Mouse (Mus musculus) neural tube, embryonic 12.5 days (tissue): ENCODE data around the gene Ndufs7. TPM values are rescaled to one million over a fixed set of nuclear protein-coding genes. Genes with fewer than 3 reads are reported as not detected.
"Not testable (repeated sequence)": the region's sequence is repeated elsewhere in the genome, so short reads cannot be mapped to it uniquely, and the experiment has no call there.

Experiments
- ATAC-seq: fragments of 200-750 bp; cut with Nextera tagmentation; 2 replicates; pipeline ENCODE4 v1.8.0; 2017; ENCODE audit warnings: low read depth, mild to moderate bottlenecking, moderate TSS enrichment, moderate library complexity; ENCODE audit not compliant: low FRiP score
- H3K27ac ChIP-seq: fragments of 300-500 bp; sonication (generic); 2 replicates; pipeline ENCODE4 v1.5.1; 2016
- H3K27me3 ChIP-seq: fragments of 300-500 bp; sonication (generic); replicated peaks from 2 replicates; pipeline ENCODE4 v1.6.1; 2016; ENCODE audit warnings: mild to moderate bottlenecking
- H3K36me3 ChIP-seq: fragments of 300-500 bp; sonication (generic); 2 replicates; pipeline ENCODE4 v1.6.1; 2016; ENCODE audit warnings: mild to moderate bottlenecking
- H3K4me1 ChIP-seq: fragments of 300-500 bp; sonication (generic); 2 replicates; pipeline ENCODE4 v1.6.1; 2016
- H3K4me2 ChIP-seq: fragments of 300-500 bp; sonication (generic); replicated peaks from 2 replicates; pipeline ENCODE4 v1.6.1; 2016; ENCODE audit warnings: mild to moderate bottlenecking
- H3K4me3 ChIP-seq: fragments of 300-500 bp; sonication (generic); 2 replicates; pipeline ENCODE4 v1.5.1; 2016
- H3K9ac ChIP-seq: fragments of 300-500 bp; sonication (generic); 2 replicates; pipeline ENCODE4 v1.6.1; 2016; ENCODE audit warnings: mild to moderate bottlenecking
- H3K9me3 ChIP-seq: fragments of 300-500 bp; sonication (generic); 2 replicates; pipeline ENCODE4 v1.6.1; 2016; ENCODE audit warnings: mild to moderate bottlenecking
- WGBS: fragments of 180-500 bp; shearing (Covaris S2); methylation state at CpG from one replicate; pipeline ENCODE4 v1.1.7; 2016; 5-methylcytosine and 5-hydroxymethylcytosine counted together
- polyA plus RNA-seq: library from polyadenylated mRNA; unstranded; fragments of >200 nt; fragmentation: Nextera tagmentation; extraction: Ambion mirVana; gene quantifications from 2 replicates; pipeline ENCODE4 v1.2.1, GENCODE M21; 2016

The Ndufs7 gene
- 214 and 227 TPM in 2 replicates for polyA plus RNA-seq

DNA sequence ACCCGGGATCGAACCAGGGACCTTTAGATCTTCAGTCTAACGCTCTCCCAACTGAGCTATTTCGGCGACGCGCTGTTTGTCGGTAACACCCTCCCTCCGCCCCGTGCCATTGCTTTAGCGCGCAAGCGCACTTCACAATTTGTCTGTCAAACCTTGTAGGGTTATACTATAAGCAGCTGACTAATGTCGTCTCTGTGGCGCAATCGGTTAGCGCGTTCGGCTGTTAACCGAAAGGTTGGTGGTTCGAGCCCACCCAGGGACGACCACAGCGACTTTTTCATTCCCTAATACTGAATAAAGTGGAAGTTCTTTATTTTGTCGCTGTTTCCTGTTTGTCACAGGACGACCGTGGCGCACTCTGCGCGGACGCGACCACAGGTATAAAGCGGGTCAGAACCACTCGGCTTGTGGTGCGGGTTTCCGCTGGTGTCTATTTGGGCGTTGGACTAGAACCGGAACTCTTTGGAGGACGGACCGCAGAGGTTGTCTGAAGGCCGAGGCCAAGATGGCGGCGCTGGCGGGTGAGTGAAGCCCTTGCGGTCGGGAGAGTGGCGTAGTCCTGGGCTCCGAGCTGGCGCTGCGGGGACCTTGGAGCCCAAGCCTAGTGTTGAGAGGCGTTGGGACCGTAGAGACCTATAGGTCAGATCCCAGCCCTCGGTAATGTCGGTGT, at the start of gene Ndufs7:
TSS of gene Ndufs7 (plus strand) at position 151 of the 670 bp plus-strand sequence.
- Histone ChIP-seq H3K4me1 (peaks cover 13% of the 10 kb centered on the region), H3K9ac (peak within 1 kb of the TSS; percentile 75), H3K4me2 (peak within 1 kb of the TSS; percentile 88), H3K9me3 (no peaks in the 10 kb centered on the region), H3K27me3 (no peaks in the 10 kb centered on the region), H3K4me3 (peak within 1 kb of the TSS; percentile 69), H3K36me3 (peaks cover 16% of the 10 kb centered on the region), H3K27ac (peak within 1 kb of the TSS; percentile 66)
- peak; percentile 85 for ATAC-seq
- under 1% methylated on average over 53 of the region's 53 CpGs for WGBS

GRCm38 (mm10) chr10:80199440-80200008, 49.4 kb upstream of the Ndufs7 start:
- Histone ChIP-seq H3K9me3 (no peaks in the 10 kb centered on the region), H3K9ac (no peak overlapping the region), H3K4me1 (peaks cover 11% of the 10 kb centered on the region), H3K36me3 (no peaks in the 10 kb centered on the region), H3K4me3 (no peak overlapping the region), H3K27me3 (0 out of 2 replicates have a peak, but pooled peaks cover 4% of the 10 kb centered on the region), H3K27ac (no peak overlapping the region), H3K4me2 (no peak overlapping the region)
- ATAC-seq, result peak; percentile 73
- WGBS, result 56% methylated on average over 3 of the region's 3 CpGs

- no peak overlapping the region for H3K27ac ChIP-seq
- H3K9me3 ChIP-seq, result no peaks in the 10 kb centered on the region
- H3K27me3 ChIP-seq, result 0 out of 2 replicates have a peak, but pooled peaks cover 4% of the 10 kb centered on the region
- H3K4me1 ChIP-seq, result peaks cover 10% of the 10 kb centered on the region
- no peak overlapping the region for H3K4me2 ChIP-seq
- 76% methylated on average over 6 of the region's 6 CpGs for WGBS
- ATAC-seq, result no peak
- no peak overlapping the region for H3K4me3 ChIP-seq
- H3K9ac ChIP-seq, result no peak overlapping the region
- H3K36me3 ChIP-seq, result no peaks in the 10 kb centered on the region
Observed at GRCm38 (mm10) chr10:80200485-80200884, 48.4 kb upstream of the Ndufs7 start.

- Histone ChIP-seq H3K4me2 (no peak overlapping the region), H3K27me3 (no peaks in the 10 kb centered on the region), H3K36me3 (no peaks in the 10 kb centered on the region), H3K4me3 (no peak overlapping the region), H3K9me3 (no peaks in the 10 kb centered on the region), H3K9ac (no peak overlapping the region), H3K27ac (no peak overlapping the region), H3K4me1 (peaks cover 18% of the 10 kb centered on the region)
- no peak for ATAC-seq
- 22% methylated on average over 7 of the region's 7 CpGs for WGBS
Observed at GRCm38 (mm10) chr10:80204055-80204454, 44.9 kb upstream of the Ndufs7 start.

GRCm38 (mm10) chr10:80207201-80207600, 41.7 kb upstream of the Ndufs7 start:
- H3K36me3 ChIP-seq, result no peaks in the 10 kb centered on the region
- H3K27ac ChIP-seq, result no peak overlapping the region
- peaks cover 22% of the 10 kb centered on the region for H3K4me1 ChIP-seq
- ATAC-seq, result no peak
- H3K9me3 ChIP-seq, result no peaks in the 10 kb centered on the region
- H3K27me3 ChIP-seq, result no peaks in the 10 kb centered on the region
- no peak overlapping the region for H3K9ac ChIP-seq
- 61% methylated on average over 1 of the region's 1 CpGs for WGBS
- no peak overlapping the region for H3K4me3 ChIP-seq
- H3K4me2 ChIP-seq, result no peak overlapping the region

GRCm38 (mm10) chr10:80207676-80208075, 41.2 kb upstream of the Ndufs7 start:
- no peak overlapping the region for H3K4me2 ChIP-seq
- no peaks in the 10 kb centered on the region for H3K9me3 ChIP-seq
- no peak for ATAC-seq
- H3K4me1 ChIP-seq, result peaks cover 22% of the 10 kb centered on the region
- no peaks in the 10 kb centered on the region for H3K36me3 ChIP-seq
- no peaks in the 10 kb centered on the region for H3K27me3 ChIP-seq
- WGBS, result 46% methylated on average over 10 of the region's 10 CpGs
- H3K9ac ChIP-seq, result no peak overlapping the region
- no peak overlapping the region for H3K27ac ChIP-seq
- no peak overlapping the region for H3K4me3 ChIP-seq

- Histone ChIP-seq H3K9ac (no peak overlapping the region), H3K27ac (peak overlapping the region; percentile 47; the same call in 1 of the 2 replicates), H3K4me1 (peaks cover 22% of the 10 kb centered on the region), H3K9me3 (no peaks in the 10 kb centered on the region), H3K36me3 (no peaks in the 10 kb centered on the region), H3K4me3 (no peak overlapping the region), H3K27me3 (no peaks in the 10 kb centered on the region), H3K4me2 (peak overlapping the region; percentile 52)
- WGBS, result 71% methylated on average over 4 of the region's 4 CpGs
- no peak for ATAC-seq
Observed at GRCm38 (mm10) chr10:80208248-80208647, 40.7 kb upstream of the Ndufs7 start.

DNA sequence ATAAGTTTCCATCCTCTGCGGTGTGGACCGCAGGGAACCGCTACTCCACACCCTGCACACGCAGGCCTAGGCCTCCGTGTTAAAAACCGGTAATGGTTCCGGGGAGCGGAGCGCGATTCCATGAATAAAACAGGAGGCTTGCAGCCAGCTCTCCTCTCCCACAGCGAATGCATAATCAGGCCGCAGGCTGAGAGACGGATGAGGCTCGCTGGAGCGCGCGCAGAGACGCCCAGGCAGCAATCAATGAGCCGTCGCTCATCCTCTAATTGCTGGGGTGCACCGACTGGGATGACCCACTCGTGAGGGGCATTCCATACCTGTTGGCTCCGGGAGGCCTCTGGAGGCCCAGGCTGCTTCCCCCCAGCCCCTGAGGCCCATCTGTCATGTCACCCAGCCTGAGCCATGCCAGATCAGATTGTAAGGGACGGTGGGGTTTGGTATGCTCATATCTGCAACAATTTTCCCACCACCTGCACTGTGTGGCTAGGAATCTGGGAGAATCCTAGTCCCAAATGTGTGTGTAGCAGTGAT, 40.0 kb upstream of the Ndufs7 start:
- Histone ChIP-seq H3K36me3 (no peaks in the 10 kb centered on the region), H3K4me2 (peak overlapping the region; percentile 52), H3K4me1 (peaks cover 20% of the 10 kb centered on the region), H3K9ac (0 out of 2 replicates have a peak overlapping the region, but pooled peaks have one; percentile 29), H3K4me3 (no peak overlapping the region), H3K27ac (peak overlapping the region; percentile 47; the same call in 1 of the 2 replicates), H3K27me3 (no peaks in the 10 kb centered on the region), H3K9me3 (no peaks in the 10 kb centered on the region)
- 4% methylated on average over 24 of the region's 24 CpGs for WGBS
- ATAC-seq, result peak; percentile 62

- WGBS, result 68% methylated on average over 7 of the region's 7 CpGs
- H3K27ac ChIP-seq, ATAC-seq, H3K4me3 ChIP-seq, H3K4me2 ChIP-seq, H3K9me3 ChIP-seq, H3K9ac ChIP-seq, H3K27me3 ChIP-seq, H3K36me3 ChIP-seq: not testable (repeated sequence)
- H3K4me1 ChIP-seq, result peaks cover 20% of the 10 kb centered on the region
Observed at GRCm38 (mm10) chr10:80211547-80212103, 37.3 kb upstream of the Ndufs7 start.

DNA sequence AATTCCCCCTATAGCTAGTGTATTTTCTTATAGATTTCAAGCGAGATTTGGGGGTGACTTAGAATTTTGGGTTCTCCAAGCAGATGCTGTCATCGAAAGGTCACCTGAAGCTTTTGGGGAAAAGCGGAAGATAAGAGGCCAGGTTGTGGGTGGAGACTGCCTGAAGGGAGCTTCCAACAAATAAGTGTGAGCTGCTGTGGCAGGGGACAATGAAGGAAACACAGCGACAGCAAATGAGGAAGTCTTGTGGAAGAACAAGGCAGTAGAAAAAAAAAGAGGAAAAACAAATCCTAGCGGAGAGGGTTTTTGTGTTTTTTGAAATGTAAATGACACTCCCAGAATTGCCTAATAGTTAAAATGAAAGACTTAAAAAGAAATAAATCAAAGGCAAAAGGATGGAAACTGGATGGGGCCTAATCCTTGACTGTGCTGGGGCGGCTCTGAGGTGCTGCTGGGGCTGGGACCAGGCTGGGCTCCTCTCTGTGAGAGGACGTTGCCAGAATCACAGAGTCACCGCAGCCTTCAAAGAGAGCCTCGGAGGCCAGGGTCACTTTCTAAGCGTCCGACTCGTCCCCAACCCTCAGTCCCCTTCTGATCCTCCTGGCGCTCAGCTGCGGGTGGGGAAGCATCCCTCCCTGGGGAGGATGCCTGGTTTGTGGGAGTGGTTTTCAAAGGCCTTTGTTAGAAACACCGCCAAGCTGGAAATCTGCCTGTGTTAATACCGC, 33.7 kb upstream of the Ndufs7 start:
- WGBS, result 15% methylated on average over 16 of the region's 16 CpGs
- no peak overlapping the region for H3K4me2 ChIP-seq
- H3K27me3 ChIP-seq, result no peaks in the 10 kb centered on the region
- no peak overlapping the region for H3K27ac ChIP-seq
- H3K9ac ChIP-seq, result 0 out of 2 replicates have a peak overlapping the region, but pooled peaks have one; percentile 17
- H3K9me3 ChIP-seq, result no peaks in the 10 kb centered on the region
- ATAC-seq, result no peak
- H3K36me3 ChIP-seq, result no peaks in the 10 kb centered on the region
- no peak overlapping the region for H3K4me3 ChIP-seq
- peaks cover 5% of the 10 kb centered on the region for H3K4me1 ChIP-seq

- no peak overlapping the region for H3K27ac ChIP-seq
- H3K4me2 ChIP-seq, result no peak overlapping the region
- no peaks in the 10 kb centered on the region for H3K9me3 ChIP-seq
- H3K27me3 ChIP-seq, result no peaks in the 10 kb centered on the region
- no peak overlapping the region for H3K9ac ChIP-seq
- no peaks in the 10 kb centered on the region for H3K36me3 ChIP-seq
- H3K4me1 ChIP-seq, result peaks cover 6% of the 10 kb centered on the region; the same call in 1 of the 2 replicates
- ATAC-seq, result no peak
- no peak overlapping the region for H3K4me3 ChIP-seq
- 32% methylated on average over 6 of the region's 9 CpGs for WGBS
Observed at GRCm38 (mm10) chr10:80220676-80221075, 28.2 kb upstream of the Ndufs7 start.

GRCm38 (mm10) chr10:80223137-80223536, 25.8 kb upstream of the Ndufs7 start:
- not testable (repeated sequence) for H3K36me3 ChIP-seq, ATAC-seq, H3K9ac ChIP-seq, H3K27me3 ChIP-seq, H3K4me3 ChIP-seq, H3K27ac ChIP-seq, H3K9me3 ChIP-seq, H3K4me2 ChIP-seq
- 90% methylated on average over 2 of the region's 2 CpGs for WGBS
- H3K4me1 ChIP-seq, result peaks cover 22% of the 10 kb centered on the region
